9 mouse cellular contexts compared by ENCODE assay signal in the genomic region with DNA sequence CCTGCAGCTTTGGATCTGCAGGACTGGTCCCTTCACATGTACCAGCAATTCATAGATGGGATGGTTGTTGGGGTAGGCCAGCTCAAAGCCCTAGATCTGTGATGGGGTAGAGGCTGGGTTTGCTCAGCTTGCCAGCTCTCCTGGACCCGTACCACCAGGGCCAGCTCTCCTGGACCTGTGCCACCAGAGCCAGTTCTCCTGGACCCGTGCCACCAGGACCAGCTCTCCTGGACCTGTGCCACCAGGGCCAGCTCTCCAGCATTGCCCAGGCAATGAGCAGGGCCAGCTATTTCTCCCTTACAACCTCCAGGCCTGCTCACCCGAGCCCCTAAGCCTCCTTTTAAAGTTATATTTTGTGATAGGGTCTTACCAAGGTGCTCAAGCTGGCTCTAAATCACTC.
DNase-seq lines count a peak whose midpoint lies in the region; ATAC-seq lines count a peak whose summit lies in the region.
"Had no signal": no experiment of that assay in that cellular context is flagged by ENCODE, and none has a peak within 500 bp of the region (broad histone marks: within the 10 kb centered on the region; RNA-seq: fewer than 3 reads in every experiment).

No protein-coding gene starts in this region.

- no peak overlapping the region for H3K9ac ChIP-seq in hindbrain, embryonic 14.5 days
- no peak overlapping the region for H3K9ac ChIP-seq in hindbrain, embryonic 13.5 days
- H3K9ac ChIP-seq: heart, embryonic 15.5 days had no signal

- no peaks in the 10 kb centered on the region for H3K9me3 ChIP-seq in hindbrain, embryonic 14.5 days (ENCODE audit: control insufficient read depth, low read length)
- no peaks in the 10 kb centered on the region for H3K9me3 ChIP-seq in hindbrain, embryonic 13.5 days
- H3K9me3 ChIP-seq: heart, embryonic 15.5 days had no signal

- H3K27me3 ChIP-seq in hindbrain, embryonic 14.5 days (ENCODE audit: control insufficient read depth, insufficient read depth, low read length): no peaks in the 10 kb centered on the region
- 0 out of 2 replicates have a peak, but pooled peaks cover 5% of the 10 kb centered on the region for H3K27me3 ChIP-seq in hindbrain, embryonic 13.5 days
- H3K27me3 ChIP-seq: heart, embryonic 15.5 days had no signal

- no peak overlapping the region for H3K27ac ChIP-seq in hindbrain, embryonic 14.5 days
- no peak overlapping the region for H3K27ac ChIP-seq in hindbrain, embryonic 13.5 days
- H3K27ac ChIP-seq: heart, embryonic 15.5 days had no signal

- no peaks in the 10 kb centered on the region for H3K36me3 ChIP-seq in hindbrain, embryonic 14.5 days (replicated peaks; ENCODE audit: control insufficient read depth, insufficient read depth)
- no peaks in the 10 kb centered on the region for H3K36me3 ChIP-seq in hindbrain, embryonic 13.5 days
- H3K36me3 ChIP-seq: heart, embryonic 15.5 days had no signal

- DNase-seq in hindbrain, embryonic 14.5 days (ENCODE audit: low spot score): peak; percentile 68
- DNase-seq in testis, postnatal 10 days (ENCODE audit: low spot score): peak; percentile 64
- DNase-seq in testis, postnatal 14 days (ENCODE audit: low spot score): no peak
- peak; percentile 70 to 77 for DNase-seq in kidney, postnatal 25 days
- no peak for DNase-seq in urinary bladder, postnatal 25 days (ENCODE audit: low spot score)
- no peak for DNase-seq in thymus, adult 18-20 months

- no peak overlapping the region for H3K4me2 ChIP-seq in hindbrain, embryonic 14.5 days (replicated peaks)
- H3K4me2 ChIP-seq in hindbrain, embryonic 13.5 days: no peak overlapping the region
- H3K4me2 ChIP-seq: heart, embryonic 15.5 days had no signal

- no peaks in the 10 kb centered on the region for H3K4me1 ChIP-seq in hindbrain, embryonic 14.5 days (replicated peaks; ENCODE audit: control insufficient read depth, insufficient read depth, low read length)
- peaks cover 14% of the 10 kb centered on the region for H3K4me1 ChIP-seq in hindbrain, embryonic 13.5 days (replicated peaks)

- peak; percentile 34; the same call in 1 of the 2 replicates for ATAC-seq in hindbrain, embryonic 14.5 days (ENCODE audit: low FRiP score)
- ATAC-seq in hindbrain, embryonic 13.5 days (ENCODE audit: low FRiP score): no peak
- ATAC-seq in CD4-positive, CD25-positive, alpha-beta regulatory T cell, adult 4 months: no peak

- WGBS in hindbrain, embryonic 14.5 days: 74% methylated on average over 3 of the region's 3 CpGs
- 81% methylated on average over 3 of the region's 3 CpGs for WGBS in hindbrain, embryonic 13.5 days

- no peak overlapping the region for H3K4me3 ChIP-seq in hindbrain, embryonic 14.5 days (replicated peaks; ENCODE audit: low read length)
- H3K4me3 ChIP-seq in hindbrain, embryonic 13.5 days: no peak overlapping the region
- H3K4me3 ChIP-seq: heart, embryonic 15.5 days had no signal

Comparison
In these comparisons a context has a peak if more than half of its experiments do, and no peak if none do; other contexts are left out.
1. DNase-seq: peak in hindbrain, embryonic 14.5 days (single experiment), testis, postnatal 10 days (single experiment) and kidney, postnatal 25 days (2 of 2); none in testis, postnatal 14 days (single experiment), urinary bladder, postnatal 25 days (single experiment) and thymus, adult 18-20 months (0 of 2).